Mouse (Mus musculus) erythroblast, adult 5-6 weeks (primary cell): ENCODE data around the gene Nrm. TPM values are rescaled to one million over a fixed set of nuclear protein-coding genes. Genes with fewer than 3 reads are reported as not detected.

Experiments used
- ATAC-seq: replicated peaks from 2 replicates; pipeline ENCODE4 v1.8.0; 2016; ENCODE audit warnings: moderate number of reproducible peaks, mild to moderate bottlenecking, moderate TSS enrichment, inconsistent platforms; ENCODE audit not compliant: poor library complexity, low FRiP score, severe bottlenecking
- total RNA-seq, 2 experiments: library from RNA; stranded (forward) in 1 of 2; stranded (reverse) in 1 of 2; fragments of 150-400 nt in 1 of 2; fragments of 200-764, 138-1000 nt in 1 of 2; gene quantifications; 2 replicates each; pipeline versions ENCODE4 v1.2.3 to v1.2.4; 2015 to 2017; ENCODE audit warnings: low replicate concordance in 2 of 2

The Nrm gene
- total RNA-seq (2015; ENCODE audit: low replicate concordance) (12.9 and 15.0 TPM in 2 replicates), total RNA-seq (2017; ENCODE audit: low replicate concordance) (3.2 and 20.0 TPM in 2 replicates)

DNA sequence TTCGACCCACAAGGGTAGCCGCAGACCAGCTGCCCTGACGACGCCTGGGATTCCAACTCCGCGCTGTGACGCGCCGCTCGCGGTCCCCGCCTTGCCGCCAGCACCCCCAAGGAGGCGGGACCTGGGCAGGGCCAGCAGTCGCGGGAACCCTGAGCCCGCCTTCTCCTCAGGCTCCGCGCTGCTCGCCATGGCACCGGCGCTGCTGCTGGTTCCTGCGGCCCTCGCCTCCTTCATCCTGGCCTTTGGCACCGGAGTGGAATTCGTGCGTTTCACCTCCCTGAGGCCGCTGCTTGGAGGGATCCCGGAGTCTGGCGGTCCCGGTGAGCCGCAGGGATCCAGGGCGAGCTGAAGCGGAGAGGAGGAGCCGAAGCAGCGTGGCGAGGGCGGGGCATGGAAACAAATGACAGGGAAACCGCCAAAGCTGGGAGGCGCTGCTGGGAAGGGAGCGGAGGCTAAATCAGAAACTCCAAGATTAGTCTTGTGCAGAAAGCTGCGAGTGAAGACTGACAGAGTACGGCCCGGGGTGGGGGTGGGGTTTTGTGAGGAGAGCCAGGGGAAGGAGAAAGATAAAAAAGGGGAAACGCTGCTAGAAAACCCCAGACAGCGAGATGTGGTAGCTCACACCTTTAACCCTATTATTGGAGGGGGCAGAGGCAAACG, at the start of gene Nrm:
Gene Nrm, plus strand, starts transcription at position 121 of the 660 bp plus-strand sequence.
- ATAC-seq: peak; percentile 94

- ATAC-seq: no peak
Observed at GRCm38 (mm10) chr17:35812307-35812706, 48.8 kb upstream of the Nrm start.

DNA sequence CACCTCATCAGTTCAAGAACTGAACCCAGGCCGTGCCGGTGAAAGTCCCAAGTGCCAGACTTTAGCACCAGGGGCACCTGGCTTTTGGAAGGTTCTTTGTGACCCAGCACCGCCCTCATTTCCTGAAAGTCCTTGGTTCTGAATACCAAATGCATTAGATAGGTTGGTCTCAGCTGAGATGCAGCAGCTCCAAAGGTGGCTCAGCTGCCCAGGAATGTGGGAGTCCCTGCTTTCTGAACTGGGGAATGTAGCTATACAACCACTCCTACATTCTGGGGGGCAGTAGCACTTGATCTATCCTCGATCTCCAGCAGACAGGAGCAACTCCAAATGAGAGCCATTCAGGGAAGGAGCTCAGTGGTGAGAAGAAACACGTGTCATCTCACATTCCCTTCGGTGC, 48.4 kb upstream of the Nrm start:
- ATAC-seq: no peak

GRCm38 (mm10) chr17:35813245-35813647, 47.9 kb upstream of the Nrm start:
- ATAC-seq: no peak

- peak; percentile 28; the same call in 1 of the 2 replicates for ATAC-seq
Observed at GRCm38 (mm10) chr17:35813653-35814052, 47.5 kb upstream of the Nrm start.

- ATAC-seq: no peak
Observed at GRCm38 (mm10) chr17:35814678-35815077, 46.4 kb upstream of the Nrm start.

- ATAC-seq: no peak
Observed at GRCm38 (mm10) chr17:35815836-35816235, 45.3 kb upstream of the Nrm start.

- no peak for ATAC-seq
Observed at GRCm38 (mm10) chr17:35816686-35817085, 44.4 kb upstream of the Nrm start.

DNA sequence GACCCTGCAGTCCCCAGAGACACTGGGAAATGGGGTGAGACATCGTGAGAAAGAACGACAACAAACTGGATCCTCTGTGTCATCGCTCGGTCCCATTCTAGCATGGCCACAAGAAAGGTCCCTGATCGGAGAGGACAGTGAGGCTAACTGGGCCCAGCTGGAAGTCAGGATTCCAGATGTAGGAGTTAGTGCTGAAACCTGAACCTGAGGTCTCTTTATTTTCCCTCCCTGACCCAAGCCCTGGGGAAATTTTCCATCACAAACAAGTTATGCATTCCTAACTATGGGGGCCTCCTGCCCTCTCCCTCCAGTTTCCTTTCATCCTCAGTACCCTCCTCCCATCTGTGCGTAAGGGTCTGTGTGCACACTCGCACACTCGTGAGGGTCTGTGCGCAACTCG, 43.9 kb upstream of the Nrm start:
- ATAC-seq: no peak

DNA sequence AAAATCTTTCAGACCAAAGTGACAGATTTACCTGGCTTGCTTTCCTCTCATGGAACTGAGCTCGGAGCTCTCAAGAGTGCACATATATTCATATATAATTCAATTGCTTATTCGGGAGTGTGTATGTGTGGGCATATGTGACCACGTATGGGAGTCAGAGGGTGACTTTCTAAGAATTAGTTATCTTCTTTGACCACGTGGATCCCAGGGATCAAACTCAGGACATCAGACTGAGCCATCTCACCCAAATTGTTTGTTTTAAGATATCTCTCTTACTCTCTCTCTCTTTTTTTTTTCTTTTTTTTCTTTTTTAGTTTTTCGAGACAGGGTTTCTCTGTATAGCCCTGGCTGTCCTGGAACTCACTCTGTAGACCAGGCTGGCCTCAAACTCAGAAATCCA, 41.0 kb upstream of the Nrm start:
- ATAC-seq: no peak

GRCm38 (mm10) chr17:35821439-35822430, 39.4 kb upstream of the Nrm start, which contains the start of gene Ier3:
TSS of gene Ier3 (plus strand) at chr17:35821684.
- ATAC-seq: peak; percentile 20

DNA sequence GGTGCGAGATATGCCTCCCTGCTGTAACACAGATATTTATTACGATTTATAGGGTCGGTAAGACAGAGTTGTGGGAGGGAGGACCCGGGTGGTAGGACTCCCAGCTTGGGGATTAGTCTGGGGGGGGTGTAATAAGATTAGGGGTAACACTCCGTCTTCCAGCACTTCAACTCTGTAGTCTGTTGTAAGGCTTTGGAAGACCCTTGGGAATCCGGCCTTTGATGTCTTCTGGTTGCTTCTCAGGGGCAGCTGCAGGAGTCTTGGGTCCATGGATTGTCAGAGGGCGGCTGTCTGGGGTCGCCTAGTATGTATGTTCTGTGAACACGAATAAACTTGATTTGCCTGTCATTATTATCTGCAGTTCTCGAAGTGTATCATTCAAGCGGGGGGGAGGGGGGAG, 38.6 kb upstream of the Nrm start:
- no peak for ATAC-seq

DNA sequence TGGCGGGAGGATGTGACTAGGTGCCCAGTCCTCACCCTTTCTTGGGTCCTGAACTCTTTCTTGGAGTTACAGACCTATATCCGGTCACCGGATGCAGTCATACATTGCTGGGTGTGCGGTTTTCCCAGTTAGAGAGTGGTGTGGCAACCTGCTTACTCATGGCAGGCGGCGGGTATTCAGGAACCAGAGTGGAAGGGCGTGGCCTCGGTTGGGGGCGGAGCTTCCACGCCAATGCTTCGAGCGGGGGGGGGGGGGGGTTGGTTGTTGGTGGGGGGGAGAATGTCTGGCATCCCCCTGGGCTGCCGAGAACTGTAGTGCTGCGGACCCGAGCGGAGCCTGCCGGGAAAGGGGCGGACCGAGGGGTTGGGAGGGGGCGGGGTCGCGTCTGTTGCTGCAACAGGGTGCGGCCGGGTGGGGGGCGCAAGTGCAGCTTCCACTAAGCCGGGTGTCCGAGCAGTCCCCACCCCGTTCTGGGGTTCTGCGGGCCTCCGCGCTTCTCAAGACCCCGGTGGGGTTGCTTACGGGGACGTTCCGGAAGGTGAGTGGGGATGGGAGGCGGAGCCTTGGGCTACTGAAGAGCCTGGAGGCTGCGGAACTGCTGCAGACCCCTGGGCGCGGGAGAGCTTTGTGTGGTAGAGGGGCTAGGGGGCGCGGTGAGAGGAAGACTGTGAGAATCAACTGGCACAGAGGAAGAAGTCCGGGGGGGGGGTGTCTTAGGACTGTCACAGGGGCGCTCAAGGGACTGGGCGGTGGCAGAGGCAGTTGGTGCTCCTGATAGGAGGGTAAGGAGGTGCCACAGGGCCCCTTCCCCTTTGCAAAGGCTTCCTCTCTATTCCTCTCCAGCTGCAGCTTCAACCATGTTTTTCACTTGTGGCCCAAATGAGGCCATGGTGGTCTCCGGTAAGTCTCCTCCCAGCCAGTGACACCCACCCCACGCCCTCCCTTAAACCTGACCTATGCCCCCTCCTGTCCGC, 37.9 kb upstream of the Nrm start, which contains the start of gene Flot1:
Gene Flot1, plus strand, starts transcription at position 267 of the 974 bp plus-strand sequence.
- peak; percentile 89 for ATAC-seq

DNA sequence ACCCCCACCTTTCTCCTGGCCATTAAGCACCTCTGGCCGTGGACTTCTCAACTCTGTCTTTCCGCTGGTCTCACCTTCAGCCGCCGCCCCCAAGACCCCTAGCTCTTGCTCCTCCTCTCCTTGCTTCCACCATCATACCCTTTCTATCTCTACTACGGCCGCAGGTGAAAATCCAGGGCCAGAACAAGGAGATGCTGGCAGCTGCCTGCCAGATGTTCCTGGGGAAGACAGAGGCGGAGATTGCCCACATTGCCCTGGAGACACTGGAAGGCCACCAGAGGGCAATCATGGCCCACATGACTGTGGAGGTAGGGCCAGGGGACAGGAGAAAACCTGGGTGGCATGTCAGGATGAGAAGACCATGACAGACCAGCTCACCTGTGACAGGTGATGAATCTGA, 36.7 kb upstream of the Nrm start:
- no peak for ATAC-seq

- no peak for ATAC-seq
Observed at GRCm38 (mm10) chr17:35825109-35825850, 35.8 kb upstream of the Nrm start.

- peak; percentile 95 for ATAC-seq
Observed at GRCm38 (mm10) chr17:35829737-35830136, 31.4 kb upstream of the Nrm start.

DNA sequence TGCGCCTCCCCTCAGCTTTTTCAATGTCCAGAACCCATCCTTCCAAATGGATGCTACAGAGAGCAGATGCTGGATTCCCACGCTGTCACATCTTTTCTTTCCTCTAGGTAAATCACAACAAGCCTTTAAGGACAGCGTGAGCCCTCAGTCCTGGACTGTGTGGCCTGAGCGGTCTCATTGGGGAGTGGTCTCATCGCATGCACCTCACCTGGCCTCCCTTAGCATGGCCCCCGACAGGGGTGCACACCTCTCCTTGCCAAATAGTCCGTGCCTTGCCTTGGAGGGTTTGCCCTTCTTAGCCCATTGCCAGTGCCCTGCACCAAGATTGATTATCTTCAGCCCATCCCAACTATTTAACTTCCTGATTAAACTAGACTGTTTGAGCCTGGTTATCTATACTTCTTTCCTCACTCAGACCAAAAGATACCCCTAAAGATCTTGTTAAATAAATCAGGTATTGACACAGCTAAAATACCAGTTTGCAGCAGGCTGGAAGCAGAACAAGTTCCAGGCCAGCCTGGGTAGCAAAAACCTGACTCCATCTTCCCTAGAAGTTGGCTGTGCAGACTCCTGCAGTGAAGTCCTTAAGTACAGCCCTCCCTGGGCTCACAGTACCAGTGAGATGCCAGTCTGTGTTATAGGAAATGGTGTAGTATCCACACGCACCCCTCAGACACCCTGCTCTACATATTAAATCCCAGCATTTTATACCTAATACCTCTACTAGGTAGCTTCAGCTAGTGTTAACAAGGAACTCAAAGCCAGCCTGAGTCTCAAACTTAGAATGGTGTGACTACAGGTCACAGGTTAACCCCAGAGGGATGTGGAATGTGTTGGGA, 28.5 kb upstream of the Nrm start:
- ATAC-seq: no peak

DNA sequence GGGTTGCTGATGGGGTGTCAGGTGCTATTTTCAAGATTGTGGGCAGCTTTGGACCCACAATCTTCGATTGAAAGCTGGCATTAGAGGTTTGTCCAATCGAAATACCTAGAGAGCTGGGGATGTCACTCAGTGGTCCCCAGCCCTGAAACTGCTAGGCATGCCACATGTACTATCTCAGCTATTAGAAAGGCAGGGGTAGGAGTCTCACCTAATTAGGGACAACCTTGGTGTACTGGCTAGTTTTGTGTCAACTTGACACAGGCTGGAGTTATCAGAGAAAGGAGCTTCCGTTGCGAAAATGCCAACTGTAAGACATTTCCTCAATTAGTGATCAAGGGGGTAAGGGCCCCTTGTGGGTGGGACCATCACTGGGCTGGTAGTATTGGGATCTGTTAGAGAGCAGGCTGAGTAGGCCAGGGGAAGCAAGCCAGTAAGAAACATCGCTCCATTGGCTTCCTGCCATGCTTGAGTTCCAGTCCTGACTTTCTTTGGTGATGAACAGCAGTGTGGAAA, 27.8 kb upstream of the Nrm start:
- no peak for ATAC-seq
